Mouse (Mus musculus): ENCODE data around the gene Adcy7.

Adcy7 gene

DNA sequence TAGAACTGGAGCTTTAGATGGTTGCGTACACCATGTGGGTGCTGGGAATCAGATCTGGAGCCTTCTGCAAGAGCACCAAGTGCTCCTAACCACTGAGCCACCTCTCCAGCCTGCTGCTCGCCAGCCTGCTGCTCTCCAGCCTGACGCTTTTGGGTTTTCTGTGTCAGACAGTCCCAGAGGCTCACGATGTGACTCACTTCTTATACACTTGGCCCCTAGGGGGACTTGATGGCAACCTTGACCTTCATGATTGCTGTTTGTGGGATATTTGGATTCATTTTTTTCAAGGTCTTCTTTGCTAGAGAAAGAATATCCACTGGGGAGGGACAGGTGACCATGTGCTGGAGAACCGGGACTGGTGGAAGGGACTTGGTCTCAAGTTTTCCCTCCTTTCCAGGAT is 49.2 kb downstream of the Adcy7 start:
- in situ Hi-C loops (cut with MboI; ENCODE audit: unreplicated experiment in 2 of 2) = loop anchor here in 1 of 2 experiments (10.0 kb wide), 1 partner anchor 47 kb away; the partner anchor contains the start of gene Adcy7

DNA sequence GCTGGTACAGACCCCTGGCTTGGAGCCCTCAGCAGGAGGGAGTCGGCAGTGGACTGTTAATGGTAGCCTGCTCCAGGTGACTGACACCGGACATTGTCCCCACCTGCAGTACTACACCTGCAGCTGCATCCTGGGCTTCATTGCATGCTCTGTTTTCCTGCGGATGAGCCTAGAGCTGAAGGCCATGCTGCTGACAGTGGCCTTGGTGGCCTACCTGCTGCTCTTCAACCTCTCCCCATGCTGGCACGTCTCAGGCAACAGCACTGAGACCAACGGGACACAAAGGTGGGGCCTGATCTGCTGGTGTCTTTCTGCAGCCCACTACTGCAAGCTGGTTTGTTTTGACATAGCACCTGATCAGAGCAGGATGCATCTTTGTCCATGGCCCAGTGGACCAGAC is 51.3 kb downstream of the Adcy7 start:
- in situ Hi-C loops (cut with MboI; ENCODE audit: unreplicated experiment in 2 of 2) = loop anchor here in 1 of 2 experiments (10.0 kb wide), 1 partner anchor 49 kb away; the partner anchor contains the start of gene Adcy7

DNA sequence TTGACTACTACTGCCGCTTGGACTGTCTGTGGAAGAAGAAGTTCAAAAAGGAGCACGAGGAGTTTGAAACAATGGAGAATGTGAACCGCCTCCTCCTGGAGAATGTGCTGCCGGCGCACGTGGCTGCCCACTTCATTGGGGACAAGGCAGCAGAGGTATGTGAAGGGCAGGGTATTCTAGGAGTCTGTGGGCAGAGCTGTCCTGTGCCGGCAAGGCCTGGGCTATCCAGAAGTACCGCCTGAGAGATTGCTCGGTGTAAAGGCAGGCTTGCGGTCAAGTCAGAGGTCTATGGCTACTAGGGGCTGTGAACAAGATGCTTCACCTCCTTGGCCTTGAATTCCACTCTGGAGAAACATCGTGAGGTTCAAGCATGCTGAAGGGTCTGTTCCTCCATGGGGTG is 52.6 kb downstream of the Adcy7 start:
- in situ Hi-C loops (cut with MboI; ENCODE audit: unreplicated experiment in 2 of 2) = loop anchor here in 1 of 2 experiments (10.0 kb wide), 1 partner anchor 50 kb away; the partner anchor contains the start of gene Adcy7

DNA sequence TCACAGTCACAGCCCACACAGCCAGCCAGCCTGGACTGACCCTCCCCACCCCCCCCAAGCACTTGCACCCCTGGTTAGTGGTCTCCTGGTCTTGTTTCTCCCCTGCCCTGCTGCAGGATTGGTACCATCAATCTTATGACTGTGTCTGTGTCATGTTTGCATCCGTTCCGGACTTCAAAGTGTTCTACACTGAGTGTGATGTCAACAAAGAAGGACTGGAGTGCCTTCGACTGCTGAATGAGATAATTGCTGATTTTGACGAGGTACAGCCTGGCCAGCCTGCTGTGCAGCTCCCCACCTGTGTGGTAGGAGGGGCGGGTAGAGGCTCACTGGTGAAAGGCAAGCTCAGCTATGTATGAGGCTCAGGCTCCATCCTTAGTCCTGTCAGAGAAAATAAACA is 53.0 kb downstream of the Adcy7 start:
- in situ Hi-C loops (cut with MboI; ENCODE audit: unreplicated experiment in 2 of 2) = loop anchor here in 1 of 2 experiments (10.0 kb wide), 1 partner anchor 50 kb away; the partner anchor contains the start of gene Adcy7

DNA sequence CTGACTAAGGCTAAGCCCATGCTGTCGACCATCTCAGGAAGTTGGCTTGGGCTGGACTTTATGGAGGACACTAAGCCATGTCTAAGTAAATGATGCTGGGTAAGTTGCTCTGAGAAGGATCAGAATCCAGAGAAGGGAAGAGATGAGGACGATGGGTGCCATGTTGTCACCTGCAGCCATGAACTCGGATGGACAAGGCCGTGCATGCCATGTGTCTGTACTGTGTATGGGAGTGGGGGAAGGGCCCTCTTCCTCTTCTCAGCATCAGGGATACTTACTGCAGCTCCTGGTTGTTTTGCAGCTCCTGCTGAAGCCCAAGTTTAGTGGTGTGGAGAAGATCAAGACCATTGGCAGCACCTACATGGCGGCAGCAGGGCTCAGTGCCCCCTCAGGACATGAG is 53.6 kb downstream of the Adcy7 start:
- in situ Hi-C loops (cut with MboI; ENCODE audit: unreplicated experiment in 2 of 2) = loop anchor here in 1 of 2 experiments (10.0 kb wide), 1 partner anchor 51 kb away; the partner anchor contains the start of gene Adcy7

DNA sequence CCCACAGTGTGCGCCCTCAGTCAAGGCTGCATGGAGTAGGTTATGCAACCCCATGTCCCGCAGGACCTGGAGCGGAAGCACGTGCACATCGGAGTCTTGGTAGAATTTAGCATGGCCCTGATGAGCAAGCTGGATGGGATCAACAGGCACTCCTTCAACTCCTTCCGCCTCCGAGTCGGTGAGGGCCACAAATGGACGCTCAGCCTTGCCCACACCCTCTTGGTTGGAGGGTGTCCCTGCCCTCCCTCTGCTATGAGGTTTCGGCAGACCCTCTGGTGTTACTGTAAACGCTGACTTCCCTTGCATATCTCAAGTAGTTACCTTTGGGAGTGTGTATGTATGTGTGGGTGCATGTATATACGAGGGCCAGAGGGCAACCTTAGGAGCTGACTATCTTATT is 54.1 kb downstream of the Adcy7 start:
- in situ Hi-C loops (cut with MboI; ENCODE audit: unreplicated experiment in 2 of 2) = loop anchor here in 1 of 2 experiments (10.0 kb wide), 1 partner anchor 52 kb away; the partner anchor contains the start of gene Adcy7

DNA sequence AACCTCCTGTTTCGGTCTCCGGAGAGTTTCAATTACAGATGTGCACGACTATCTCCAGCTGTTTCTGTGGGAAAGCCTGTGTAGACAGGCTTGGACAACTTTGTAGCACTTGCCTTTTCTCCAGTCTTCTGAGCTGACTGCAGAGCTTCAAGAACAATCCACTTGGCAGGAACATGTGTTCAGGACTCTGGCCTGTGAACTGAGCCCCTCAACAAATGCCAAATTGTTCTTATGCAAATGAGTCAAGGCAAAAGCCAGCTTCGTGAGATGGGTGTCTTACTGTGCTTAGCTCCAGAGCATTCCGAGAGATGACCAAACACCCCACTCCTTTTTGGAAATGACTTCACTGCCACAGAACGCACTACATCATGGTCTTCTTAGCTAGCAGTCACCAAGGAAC is 56.5 kb downstream of the Adcy7 start:
- in situ Hi-C loops (cut with MboI; ENCODE audit: unreplicated experiment in 2 of 2) = loop anchor here in 1 of 2 experiments (10.0 kb wide), 1 partner anchor 54 kb away; the partner anchor contains the start of gene Adcy7

DNA sequence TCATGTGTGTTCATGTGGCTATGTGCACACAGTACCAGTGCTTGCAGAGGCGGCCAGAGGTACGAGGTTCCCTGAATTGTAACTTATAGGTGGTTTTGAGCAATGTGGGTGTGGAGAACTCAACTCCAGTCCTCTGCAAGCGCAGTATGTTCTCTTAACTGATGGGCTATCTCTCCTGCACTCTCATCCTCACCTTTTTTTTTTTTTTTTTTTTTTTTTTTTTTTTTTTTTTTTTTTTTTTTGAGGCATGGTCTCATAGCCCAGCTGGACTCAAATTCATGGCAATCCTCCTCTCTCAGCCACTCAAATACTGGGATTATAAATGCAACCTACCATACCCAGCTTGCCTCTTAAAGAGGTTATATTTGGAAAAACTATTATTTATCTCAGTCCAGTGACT is 58.6 kb downstream of the Adcy7 start:
- in situ Hi-C loops (cut with MboI; ENCODE audit: unreplicated experiment in 2 of 2) = no loop called here

DNA sequence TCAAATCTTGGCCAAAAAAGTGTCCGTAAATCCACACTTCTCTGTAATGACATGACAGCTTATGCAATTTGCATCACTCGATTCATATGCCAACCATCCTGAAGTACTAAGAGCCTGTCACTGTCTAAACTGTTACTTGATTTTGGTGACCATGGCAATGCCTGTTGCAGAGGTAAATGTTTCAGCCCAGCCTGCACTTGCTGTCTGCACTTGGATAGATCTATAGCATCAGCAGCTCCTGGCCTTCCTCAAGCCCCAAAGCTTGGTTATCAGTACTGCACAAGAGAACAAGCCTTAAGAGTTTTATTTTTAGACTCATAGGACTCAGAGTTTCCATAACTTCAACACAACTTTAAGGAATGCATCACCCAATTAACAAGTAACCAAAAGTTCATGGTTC is 62.2 kb downstream of the Adcy7 start:
- in situ Hi-C loops (cut with MboI; ENCODE audit: unreplicated experiment in 2 of 2) = no loop called here

DNA sequence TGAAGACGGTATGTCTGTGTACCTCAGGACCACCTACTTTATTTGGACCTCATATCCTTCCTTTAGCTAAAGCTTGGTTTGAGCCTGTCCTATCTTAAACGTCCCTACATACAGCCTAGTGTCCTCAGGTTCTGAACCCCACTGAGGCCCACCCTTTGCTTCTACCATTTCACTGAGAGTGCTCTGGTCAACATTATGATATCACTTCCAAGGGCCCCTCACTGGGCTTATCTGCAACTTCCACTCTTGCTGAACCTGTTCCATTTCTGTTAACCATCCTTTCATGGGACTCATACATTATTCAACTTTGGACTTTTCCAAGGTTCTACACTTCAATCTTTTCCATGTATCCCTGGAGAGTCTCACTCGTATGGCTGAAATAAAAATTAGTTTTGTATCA is 62.8 kb downstream of the Adcy7 start:
- in situ Hi-C loops (cut with MboI; ENCODE audit: unreplicated experiment in 2 of 2) = no loop called here

DNA sequence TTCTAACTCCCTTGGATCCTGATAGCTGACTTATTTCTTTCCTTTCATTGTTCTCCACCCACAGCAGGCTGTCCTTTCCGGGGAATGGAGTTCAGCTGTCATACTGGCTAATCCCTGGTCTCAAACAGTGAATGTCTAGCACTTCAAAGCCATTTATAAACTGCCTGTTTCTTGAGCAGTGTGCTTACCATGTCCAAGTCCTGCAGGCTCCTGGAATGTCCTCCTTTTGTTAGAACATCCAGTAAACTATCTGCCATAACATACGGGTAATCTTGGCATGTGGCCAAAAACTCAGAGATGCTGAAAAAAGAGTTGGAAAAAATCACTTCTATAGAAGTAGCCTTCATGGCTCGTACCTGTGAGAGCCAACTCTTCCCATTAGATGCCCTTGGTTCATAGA is 67.0 kb downstream of the Adcy7 start:
- in situ Hi-C loops (cut with MboI; ENCODE audit: unreplicated experiment in 2 of 2) = no loop called here

DNA sequence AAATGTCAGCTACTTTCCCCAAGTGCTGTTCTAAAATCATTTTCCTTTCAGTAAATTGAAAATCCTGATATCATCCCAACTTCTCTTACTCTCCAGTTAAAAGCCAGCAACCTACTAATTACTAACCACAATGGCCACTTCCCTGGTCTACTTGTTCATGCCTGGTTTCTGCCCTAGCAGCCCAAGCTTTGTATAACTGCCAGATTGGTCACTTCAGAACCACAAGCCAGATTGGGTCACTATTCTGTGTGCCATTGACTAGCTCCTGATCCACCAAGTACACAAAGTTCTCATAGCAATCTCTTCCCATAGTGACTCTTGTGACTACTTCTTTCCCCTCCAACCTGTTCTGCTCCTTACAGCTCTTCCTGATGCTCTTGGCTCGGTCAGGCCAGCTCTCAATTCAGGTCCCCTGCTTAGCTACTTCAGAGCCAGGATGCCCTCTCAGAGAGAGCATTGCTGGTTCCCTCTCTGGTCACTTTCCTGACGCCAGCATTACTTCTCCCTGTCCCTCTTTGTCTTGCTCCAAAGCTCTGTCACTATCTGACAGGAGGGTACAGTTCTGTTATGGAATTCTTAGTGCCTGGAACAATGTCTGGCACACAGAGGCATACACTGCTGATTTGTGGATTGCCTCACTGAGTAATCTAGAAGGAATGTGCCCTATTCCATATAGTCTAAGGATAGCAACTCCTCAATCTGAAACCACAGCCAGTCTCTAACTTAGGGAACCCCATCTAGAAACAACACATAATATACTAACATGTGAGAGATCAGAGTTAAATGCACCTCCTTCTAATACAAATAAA is 67.9 kb downstream of the Adcy7 start:
- in situ Hi-C loops (cut with MboI; ENCODE audit: unreplicated experiment in 2 of 2) = no loop called here

DNA sequence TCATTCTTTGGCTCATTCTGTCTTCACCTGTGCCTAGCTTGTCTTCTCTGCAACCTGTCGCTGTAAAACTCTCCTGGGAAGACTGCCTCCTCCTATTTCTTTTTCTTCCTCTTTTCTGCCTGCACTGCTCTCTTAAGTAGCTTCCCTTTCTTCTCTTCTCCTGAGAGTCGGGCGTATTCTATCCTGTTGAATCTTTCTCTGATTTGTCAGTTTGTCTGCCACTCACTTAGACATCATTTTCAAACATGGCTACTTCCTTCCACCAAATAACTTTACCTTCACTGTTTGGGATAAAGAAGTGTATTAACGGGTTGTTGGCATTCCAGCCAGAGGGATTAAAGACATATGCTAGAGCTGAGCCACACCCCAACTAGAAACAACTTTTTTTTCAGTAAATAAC is 69.8 kb downstream of the Adcy7 start:
- in situ Hi-C loops (cut with MboI; ENCODE audit: unreplicated experiment in 2 of 2) = no loop called here

DNA sequence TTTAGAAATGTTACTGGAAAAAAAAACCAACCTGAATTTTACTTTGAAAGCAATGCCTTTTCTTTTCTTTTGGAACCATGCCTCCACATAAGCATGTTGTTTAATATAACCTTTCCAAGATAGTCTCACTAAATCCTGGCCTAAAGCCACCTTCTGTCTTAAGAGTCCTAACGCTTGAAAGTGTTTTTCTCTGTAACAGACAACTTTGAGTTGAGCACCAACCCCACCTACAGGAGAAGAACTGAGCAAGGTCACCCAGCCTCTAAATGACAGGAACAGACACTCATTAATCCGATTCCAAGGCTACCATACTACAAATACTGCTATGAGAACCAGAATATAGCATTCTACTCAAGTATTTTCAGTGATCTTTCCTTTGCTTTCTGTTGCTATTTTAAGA is 76.8 kb downstream of the Adcy7 start:
- in situ Hi-C loops (cut with MboI; ENCODE audit: unreplicated experiment in 2 of 2) = no loop called here

DNA sequence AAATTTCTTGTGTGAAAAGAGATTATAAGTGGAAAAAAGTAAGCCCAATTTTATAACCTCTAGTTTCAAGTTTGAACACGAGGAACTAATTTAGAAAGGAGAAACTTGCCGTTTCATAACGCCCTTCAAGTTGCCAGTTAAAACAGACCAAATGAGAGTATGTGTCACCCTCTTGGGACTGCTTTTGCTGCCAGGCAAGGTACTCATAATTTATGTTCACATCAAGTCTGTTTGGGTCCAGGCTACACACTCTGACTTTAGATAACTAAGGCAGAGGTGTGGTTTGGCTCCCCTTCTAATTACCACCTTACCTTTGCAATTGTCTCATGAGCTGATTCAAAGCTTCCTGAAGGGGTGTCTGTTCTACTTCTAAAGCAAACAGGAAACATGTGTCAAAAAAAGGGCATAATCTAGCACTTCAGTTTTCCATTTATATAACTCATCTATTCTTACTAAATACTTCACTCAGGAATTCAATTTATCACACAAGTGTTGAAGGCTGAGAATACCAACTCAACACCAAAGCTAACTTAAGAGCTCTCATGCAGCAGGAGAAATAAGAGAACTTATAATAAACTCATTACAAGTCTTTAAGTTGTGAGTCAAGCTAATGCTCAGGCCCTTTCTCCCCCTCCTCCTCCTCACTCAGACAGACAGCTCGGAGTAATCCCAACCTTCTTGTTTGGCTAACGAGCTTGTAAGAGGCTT is 85.2 kb downstream of the Adcy7 start:
- in situ Hi-C loops (cut with MboI; ENCODE audit: unreplicated experiment in 2 of 2) = loop anchor here (5.0 to 25.0 kb wide), 4 partner anchors 85 to 347 kb away; partner anchors contain the start of genes Adcy7 (in 1 of the 2) and Heatr3 (in 1 of the 2)

DNA sequence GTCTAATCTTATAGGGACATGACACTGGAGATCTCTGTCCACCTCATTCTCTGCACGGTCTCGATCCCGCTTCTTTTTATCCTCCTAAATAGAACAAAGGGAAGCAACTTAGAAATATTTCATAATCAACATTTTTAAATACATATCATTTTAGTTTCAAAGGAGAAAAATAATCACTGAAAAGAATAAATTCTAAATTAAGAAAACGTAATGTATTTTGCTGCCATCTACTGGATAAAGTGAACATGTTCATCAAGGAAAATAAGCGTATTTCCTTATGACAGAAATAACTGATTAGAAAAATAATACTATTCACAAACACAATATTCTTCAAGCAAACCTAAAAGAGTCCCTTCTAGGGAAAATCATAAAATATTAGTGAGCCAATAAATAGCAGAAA is 85.7 kb downstream of the Adcy7 start:
- in situ Hi-C loops (cut with MboI; ENCODE audit: unreplicated experiment in 2 of 2) = loop anchor here (5.0 to 25.0 kb wide), 4 partner anchors 86 to 347 kb away; partner anchors contain the start of genes Adcy7 (in 1 of the 2) and Heatr3 (in 1 of the 2)

DNA sequence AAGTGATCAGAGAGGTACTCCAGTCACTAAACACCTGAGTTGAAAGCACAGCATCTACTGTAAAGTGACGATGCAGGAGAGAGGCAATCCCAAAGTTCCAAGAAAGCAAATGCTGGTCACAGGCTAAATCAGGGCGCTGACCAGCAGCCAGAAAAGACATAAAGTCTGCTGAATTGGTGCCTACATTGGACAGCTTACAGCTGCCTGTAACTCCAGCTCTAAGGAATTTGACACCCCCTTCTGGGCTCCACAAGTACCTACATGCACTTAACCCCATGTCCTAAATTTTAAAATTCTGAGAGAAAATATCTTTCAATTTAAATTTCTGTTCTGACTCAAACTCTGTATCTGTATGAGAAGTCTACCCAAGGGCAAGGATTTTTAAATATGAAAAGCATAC is 87.8 kb downstream of the Adcy7 start:
- in situ Hi-C loops (cut with MboI; ENCODE audit: unreplicated experiment in 2 of 2) = loop anchor here (5.0 to 25.0 kb wide), 5 partner anchors 88 to 395 kb away; partner anchors contain the start of genes Adcy7 (in 1 of the 2) and Heatr3 (in 1 of the 2)

DNA sequence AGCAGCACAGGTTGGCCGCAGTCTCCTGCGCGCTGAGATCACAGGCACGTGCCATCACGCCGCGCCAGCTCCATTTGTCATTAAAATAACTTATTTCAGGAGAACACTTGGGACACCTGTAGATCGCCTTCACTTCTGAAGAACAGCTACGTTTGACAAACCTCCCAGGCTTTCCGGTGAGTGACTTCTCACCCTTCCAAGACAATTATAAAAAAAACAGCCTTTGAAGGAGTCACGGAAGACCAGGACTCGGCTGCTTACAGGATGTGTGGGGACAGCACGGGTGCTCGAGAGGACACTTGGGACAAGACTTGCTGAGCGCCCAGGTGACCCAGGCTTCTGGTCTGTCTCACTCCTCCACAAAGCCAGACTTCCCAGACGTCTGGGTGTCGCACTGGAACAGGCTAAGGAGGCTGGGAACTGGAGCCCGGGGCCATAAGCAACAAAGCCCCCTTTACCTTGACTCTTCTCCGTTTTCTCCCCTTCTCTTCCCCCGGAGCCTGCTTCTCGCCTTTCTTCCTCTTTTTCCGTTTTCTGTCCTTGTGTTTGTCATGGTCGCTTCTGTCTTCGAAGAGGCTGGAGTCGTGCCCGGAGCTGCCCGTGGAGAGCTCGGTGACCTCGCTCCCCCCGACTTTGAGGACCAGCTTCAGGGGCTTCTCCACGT is 89.0 kb downstream of the Adcy7 start:
- in situ Hi-C loops (cut with MboI; ENCODE audit: unreplicated experiment in 2 of 2) = loop anchor here (10.0 to 25.0 kb wide), 2 partner anchors 224 to 394 kb away; partner anchors contain the start of gene Heatr3 (in 1 of the 2)

DNA sequence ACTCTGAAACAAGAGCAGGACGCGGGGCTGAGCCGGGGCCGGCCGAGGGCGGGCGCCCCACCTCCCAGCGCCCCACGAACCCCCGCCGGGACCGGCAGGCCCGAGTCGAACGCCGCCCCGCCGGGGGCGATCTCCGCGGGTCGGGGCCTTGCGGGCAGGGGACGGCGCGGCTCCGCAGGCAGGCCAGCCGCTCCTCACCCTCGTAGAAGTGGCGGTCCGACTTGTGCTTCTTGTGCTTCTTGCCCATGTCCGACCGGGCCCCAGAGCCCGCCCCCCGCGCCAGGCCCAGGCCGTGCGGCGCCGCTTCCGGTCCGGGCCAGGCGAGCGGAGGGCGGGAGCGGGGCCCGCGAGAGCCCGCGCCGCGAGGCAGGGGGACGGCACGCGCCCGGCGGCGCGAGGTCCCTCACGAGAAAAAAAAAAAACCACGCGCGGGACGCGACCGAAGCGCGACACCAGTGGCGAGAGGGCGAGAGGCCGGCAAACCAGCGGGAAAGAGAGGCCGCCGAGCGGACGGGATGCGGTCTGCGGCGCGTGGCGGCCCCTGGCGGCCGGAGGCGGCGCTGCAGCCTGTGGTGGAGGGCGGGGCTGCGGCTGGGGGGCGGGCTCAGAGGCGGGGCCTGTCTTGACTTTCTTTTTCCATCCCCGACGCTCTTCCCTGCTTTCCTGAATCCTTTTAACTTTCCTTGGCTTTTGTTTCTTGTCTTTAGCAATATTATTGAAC is 89.7 kb downstream of the Adcy7 start, which contains the start of gene Brd7:
Gene Brd7 (minus strand): TSS at position 487 of the 721 bp plus-strand sequence.
- in situ Hi-C loops (cut with MboI; ENCODE audit: unreplicated experiment in 2 of 2) = loop anchor here (10.0 to 25.0 kb wide), 2 partner anchors 225 to 393 kb away; partner anchors contain the start of gene Heatr3 (in 1 of the 2)

Data from v-Abl transformed pro-B cells (cell line).